Mouse (Mus musculus): Measurements from ENCODE around the gene Luc7l.
"Not testable (repeated sequence)": the region's sequence is repeated elsewhere in the genome, so short reads cannot be mapped to it uniquely, and the experiment has no call there.

The Luc7l gene

DNA sequence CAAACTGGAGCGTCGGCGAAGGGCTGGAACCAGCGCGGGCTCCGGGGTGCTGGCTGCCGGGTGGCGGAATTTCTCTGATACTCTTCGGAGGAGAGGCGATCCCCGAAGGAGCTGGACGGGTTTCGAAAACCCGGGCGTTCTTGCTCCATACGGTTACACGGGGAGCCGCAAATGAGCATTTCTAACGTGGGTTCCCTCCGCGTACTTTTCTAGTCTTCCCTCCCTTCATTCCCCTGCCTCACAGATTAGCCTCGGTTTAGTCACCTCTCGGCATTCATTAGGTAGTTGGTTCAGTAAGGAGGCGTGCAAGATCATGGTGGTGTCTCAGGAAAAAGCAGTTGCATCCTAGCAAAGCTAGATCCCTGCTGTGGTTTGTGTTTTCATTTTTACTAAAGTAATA, 703 bp downstream of the Luc7l start:
- no peak for DNase-seq (ENCODE audit: low spot score in 2 of 2)

DNA sequence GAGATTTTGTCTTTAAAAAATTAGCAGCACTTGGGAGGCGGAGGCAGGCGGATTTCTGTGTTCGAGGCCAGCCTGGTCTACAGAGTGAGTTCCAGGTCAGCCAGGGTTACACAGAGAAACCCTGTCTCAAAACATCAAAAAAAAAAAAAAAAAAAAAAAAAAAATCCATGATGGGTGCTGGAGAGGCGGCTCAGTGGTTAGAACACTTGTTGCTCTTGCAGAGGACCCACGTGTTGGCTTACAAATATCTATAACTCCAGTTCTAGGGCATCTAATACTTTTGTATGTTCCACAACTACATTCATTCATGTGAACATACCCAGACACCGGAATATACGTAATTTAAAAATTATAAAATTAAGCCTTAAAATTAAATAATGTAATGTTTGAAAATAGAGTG, 2.6 kb downstream of the Luc7l start:
- DNase-seq (ENCODE audit: low spot score in 2 of 2): no peak

DNA sequence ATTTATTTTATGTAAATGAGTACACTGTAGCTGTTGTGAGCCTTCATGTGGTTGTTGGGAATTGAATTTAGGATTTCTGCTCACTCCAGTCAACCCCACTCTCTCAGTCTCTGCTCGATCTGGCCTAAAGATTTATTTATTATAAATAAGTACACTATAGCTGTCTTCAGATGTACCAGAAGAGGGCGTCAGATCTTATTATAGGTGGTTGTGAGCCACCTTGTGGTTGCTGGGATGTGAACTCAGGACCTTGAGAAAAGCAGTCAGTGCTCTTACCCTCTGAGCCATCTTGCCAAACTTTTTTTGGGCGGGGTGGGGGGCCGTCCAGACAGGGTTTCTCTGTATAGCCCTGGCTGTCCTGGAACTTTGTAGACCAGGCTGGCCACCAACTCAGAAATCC, 9.1 kb downstream of the Luc7l start:
- DNase-seq (ENCODE audit: low spot score in 2 of 2): no peak

DNA sequence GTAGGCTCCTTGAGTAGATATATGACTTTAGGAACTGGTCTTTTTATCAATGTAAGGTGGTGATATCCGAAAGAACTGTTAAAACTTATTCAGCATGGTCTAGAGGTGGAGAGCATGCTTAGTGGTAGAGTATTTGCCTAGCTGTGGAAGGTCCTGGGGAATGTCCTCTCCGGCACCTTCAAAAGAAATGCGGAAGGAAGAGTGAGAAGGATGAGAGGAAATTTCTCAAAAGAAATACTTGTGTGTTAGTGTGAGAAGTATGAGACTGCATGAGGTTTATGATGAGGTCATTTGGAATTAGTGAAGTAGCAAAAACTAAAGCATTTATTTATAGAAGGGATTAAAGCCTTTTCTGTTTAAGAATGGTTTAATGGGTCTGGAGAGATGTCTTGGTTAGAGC, 9.7 kb downstream of the Luc7l start:
- no peak for DNase-seq (ENCODE audit: low spot score in 2 of 2)

- no peak for DNase-seq (ENCODE audit: low spot score in 2 of 2)
Observed at GRCm38 (mm10) chr17:26268851-26269250, 16.2 kb downstream of the Luc7l start.

DNA sequence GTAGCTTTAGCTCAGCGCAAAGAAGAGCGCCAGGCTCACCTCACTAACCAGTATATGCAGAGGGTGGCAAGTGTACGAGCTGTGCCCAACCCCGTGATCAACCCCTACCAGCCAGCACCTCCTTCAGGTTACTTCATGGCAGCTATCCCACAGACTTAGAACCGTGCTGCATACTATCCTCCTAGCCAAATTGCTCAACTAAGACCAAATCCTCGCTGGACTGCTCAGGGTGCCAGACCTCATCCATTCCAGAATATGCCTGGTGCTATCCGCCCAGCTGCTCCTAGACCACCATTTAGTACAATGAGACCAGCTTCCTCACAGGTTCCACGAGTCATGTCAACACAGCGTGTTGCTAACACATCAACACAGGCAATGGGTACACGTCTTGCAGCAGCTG, 16.9 kb downstream of the Luc7l start:
- DNase-seq (ENCODE audit: low spot score in 2 of 2): not testable (repeated sequence)

DNA sequence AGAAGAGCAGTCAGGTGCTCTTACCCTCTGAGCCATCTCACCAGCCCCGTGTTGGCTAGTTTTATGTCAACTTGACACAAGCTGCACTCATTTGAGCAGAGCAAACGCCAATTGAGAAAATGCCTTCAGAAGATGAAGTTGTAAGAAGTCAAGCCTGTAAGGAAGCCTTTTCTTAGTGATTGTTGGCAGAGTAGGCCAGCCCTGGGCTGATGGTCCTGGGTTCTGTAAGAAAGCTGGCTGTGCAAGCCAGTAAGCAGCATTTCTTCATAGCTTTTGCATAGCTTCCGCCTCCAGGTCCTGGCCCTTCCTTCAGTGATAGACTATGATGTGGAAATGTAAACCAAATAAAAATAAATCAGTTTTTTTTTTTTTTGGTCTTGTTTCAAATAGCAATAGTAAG, 19.9 kb downstream of the Luc7l start:
- no peak for DNase-seq (ENCODE audit: low spot score in 2 of 2)

GRCm38 (mm10) chr17:26275933-26276332, 23.2 kb downstream of the Luc7l start:
- DNase-seq (ENCODE audit: low spot score in 2 of 2): no peak

- DNase-seq (ENCODE audit: low spot score in 2 of 2): peak in 1 of 2 experiments; percentile 39
Observed at GRCm38 (mm10) chr17:26276711-26277110, 24.0 kb downstream of the Luc7l start.

DNA sequence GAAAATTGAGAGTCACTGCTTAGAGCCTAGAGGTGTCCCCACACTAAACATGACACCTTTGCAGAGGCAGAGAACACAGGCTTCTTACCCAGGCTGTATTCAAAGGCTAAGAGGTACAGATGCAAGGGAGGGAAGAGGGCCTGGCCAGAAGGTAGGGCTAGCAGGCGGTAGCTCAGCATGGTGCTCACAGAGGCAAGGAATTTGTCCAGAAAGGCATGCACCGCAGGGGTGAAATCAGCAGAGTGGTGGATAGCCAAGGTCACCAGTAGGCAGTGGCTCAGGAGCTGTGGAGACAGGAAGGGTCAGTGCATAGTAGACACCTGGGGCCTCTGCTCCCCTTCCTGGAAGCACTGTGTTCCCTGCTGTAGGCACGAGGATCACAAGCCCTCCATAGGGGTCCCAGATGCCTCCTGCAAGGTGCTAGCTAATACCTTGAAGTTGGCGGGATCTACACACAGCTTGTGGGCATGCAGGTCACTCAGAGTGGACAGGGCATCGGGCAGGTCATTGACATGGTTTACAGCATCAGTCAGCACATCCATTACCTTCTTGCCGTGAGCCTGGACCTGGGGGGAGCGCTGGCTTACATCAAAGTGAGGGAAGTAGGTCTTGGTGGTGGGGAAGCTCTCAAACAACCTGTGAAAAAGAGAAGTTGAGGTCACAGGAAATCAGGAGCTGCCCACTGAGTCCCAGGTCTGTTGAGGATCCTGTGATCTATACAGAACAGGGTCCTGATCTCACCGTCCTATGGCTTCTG, 33.7 kb downstream of the Luc7l start:
- no peak for DNase-seq (ENCODE audit: low spot score in 2 of 2)

DNA sequence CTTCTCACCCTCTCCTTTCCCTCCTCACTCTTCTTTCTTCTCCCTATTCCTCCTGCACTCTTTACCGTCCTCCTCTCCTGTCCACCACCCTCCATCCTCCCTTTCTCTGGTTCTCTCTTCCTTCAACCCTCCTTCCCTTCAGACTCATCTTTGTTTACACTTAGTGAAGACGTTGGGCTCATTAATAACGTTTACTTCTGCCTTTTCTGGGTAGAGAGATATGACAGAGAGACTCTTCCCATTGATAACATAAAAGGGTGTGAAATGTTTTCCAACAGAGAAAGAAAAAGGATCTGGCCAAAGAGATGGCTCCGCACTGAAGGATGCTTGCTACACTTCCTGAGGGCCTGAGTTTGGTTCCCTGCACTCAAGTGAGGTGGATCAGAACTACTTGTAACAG, 36.8 kb downstream of the Luc7l start:
- DNase-seq (ENCODE audit: low spot score in 2 of 2): no peak

DNA sequence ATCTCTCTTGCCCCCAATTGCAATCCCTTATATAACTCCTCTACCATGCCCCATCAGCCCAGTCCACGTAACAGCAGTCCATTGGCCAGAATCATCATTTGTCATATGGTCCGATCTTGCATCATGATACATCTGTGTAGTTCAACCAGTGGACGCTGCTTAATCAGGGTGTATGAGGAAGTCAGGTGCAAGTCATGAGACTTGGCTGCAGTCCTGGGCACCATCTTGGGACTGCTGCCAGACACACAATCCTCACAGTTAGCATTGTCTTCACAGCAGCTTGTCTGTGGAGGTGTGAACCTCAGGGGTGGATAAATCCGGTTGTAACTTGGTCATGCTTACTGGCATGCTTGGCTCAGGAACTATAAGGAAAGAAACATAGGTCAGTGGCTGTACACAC, 45.6 kb downstream of the Luc7l start:
- DNase-seq (ENCODE audit: low spot score in 2 of 2): not testable (repeated sequence)

DNA sequence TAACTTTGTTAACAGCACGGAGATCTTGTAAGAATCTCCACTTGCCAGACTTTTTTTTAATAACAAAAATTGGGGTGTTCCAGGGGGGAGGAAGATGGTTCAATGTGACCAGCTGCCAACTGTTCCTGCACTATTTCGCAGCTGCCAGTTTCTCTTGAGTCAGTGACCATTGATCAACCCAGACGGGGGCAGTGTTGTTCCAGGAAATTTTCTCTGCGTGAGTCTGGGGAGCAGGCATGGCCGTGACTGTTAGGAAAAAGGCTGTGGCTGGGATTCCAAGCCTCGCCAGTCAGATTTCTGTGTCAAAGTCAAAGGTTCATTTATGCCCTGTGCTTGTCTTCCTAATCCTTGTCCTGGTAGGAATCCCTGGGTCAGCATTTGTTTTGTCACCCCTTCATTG, 61.6 kb downstream of the Luc7l start:
- DNase-seq (ENCODE audit: low spot score in 2 of 2): peak in 1 of 2 experiments; percentile 86

- no peak for DNase-seq (ENCODE audit: low spot score in 2 of 2)
Observed at GRCm38 (mm10) chr17:26315474-26315873, 62.8 kb downstream of the Luc7l start.

DNA sequence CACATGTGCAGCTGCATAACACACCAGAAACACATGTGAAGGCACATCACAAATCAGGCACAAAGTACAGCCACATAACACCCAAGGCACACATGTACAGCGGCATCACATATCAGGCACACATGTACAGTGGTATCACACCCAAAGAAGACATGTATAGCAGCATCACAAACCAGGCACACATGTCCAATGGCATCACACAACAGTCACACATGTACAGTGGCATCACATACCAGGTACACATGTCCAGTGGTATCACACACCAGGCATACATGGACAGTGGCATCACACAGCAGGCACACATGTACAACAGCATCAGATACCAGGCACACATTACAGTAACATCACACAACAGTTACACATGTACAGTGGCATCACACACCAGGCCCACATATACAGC, 65.7 kb downstream of the Luc7l start:
- DNase-seq (ENCODE audit: low spot score in 2 of 2): no peak
